Mouse (Mus musculus) neutrophil, adult 5-6 weeks (primary cell): ENCODE measurements around the gene Mpst. TPM values are rescaled to one million over a fixed set of nuclear protein-coding genes. Genes with fewer than 3 reads are reported as not detected.
A peak's percentile ranks its signal among the peaks of the same experiment; 100 is the strongest.

Source experiments
- ATAC-seq: fragments of 151-379, 151-347 bp; 2 replicates; pipeline ENCODE4 v1.8.0; 2017; ENCODE audit warnings: mild to moderate bottlenecking, moderate TSS enrichment; ENCODE audit not compliant: insufficient number of reproducible peaks, poor library complexity, low FRiP score, severe bottlenecking; ENCODE audit errors: extremely low read depth
- total RNA-seq: library from RNA; stranded (forward); fragments of 200-1000 nt; gene quantifications from 2 replicates; pipeline ENCODE4 v1.2.3, GENCODE M21; 2017

Gene Mpst
- total RNA-seq, 1 experiment from 2014 or later, result 9.4 TPM

GRCm38 (mm10) chr15:78456051-78456450 lies 49.8 kb downstream of the Mpst start:
- ATAC-seq, result no peak

- ATAC-seq, result no peak
Measured at GRCm38 (mm10) chr15:78457193-78457592, 51.0 kb downstream of the Mpst start.

- peak; percentile 8; the same call in 1 of the 2 replicates for ATAC-seq
Measured at GRCm38 (mm10) chr15:78462981-78463380, 56.8 kb downstream of the Mpst start.

Other genes with a start within 250 kb of the Mpst start
- 5.5 and 7.6 TPM in 2 replicates for gene Ift27, start 232.3 kb upstream of the Mpst start, total RNA-seq
- gene Pvalb, start 200.0 kb upstream of the Mpst start, total RNA-seq, result not detected in 2 replicates
- gene Ncf4, start 161.6 kb upstream of the Mpst start, total RNA-seq, result 225 and 254 TPM in 2 replicates
- 7.3 and 8.1 TPM in 2 replicates for gene Csf2rb2, start 100.7 kb upstream of the Mpst start, total RNA-seq
- 214 and 217 TPM in 2 replicates for gene Csf2rb, start 80.7 kb upstream of the Mpst start, total RNA-seq
- gene Tex33, start 10.5 kb upstream of the Mpst start, total RNA-seq, result not detected in 2 replicates
- gene Tst, start 509 bp upstream of the Mpst start, total RNA-seq, result 3.1 and 3.4 TPM in 2 replicates
- not detected in 2 replicates for gene Kctd17, start 22.1 kb downstream of the Mpst start, total RNA-seq
- not detected in 2 replicates for gene Tmprss6, start 62.2 kb downstream of the Mpst start, total RNA-seq
- gene Il2rb, start 88.9 kb downstream of the Mpst start, total RNA-seq, result 5.7 and 5.9 TPM in 2 replicates
- gene C1qtnf6, start 125.0 kb downstream of the Mpst start, total RNA-seq, result 0.23 TPM in 1 of 2 replicates, not detected in the other
- not detected in 2 replicates for gene Sstr3, start 138.3 kb downstream of the Mpst start, total RNA-seq
- 420 and 447 TPM in 2 replicates for gene Rac2, start 166.4 kb downstream of the Mpst start, total RNA-seq
- 382 and 417 TPM in 2 replicates for gene Cyth4, start 190.6 kb downstream of the Mpst start, total RNA-seq